Comparison of ENCODE assay signal across 25 mouse cellular contexts in genomic region chr16:42002925-42003324, GRCm38 (mm10).
"Had no signal": no experiment of that assay in that cellular context is flagged by ENCODE, and none has a peak within 500 bp of the region (broad histone marks: within the 10 kb centered on the region; RNA-seq: fewer than 3 reads in every experiment).

No protein-coding gene starts in this region.

- H3K9ac ChIP-seq: heart, embryonic 13.5 days; heart, embryonic 15.5 days; hindbrain, embryonic 13.5 days; hindbrain, embryonic 15.5 days; kidney, embryonic 15.5 days; limb, embryonic 13.5 days; limb, embryonic 15.5 days; liver, embryonic 12.5 days; liver, embryonic 14.5 days had no signal

- H3K4me3 ChIP-seq: heart, adult 2 months; heart, embryonic 13.5 days; heart, embryonic 15.5 days; hindbrain, embryonic 13.5 days; hindbrain, embryonic 15.5 days; kidney, embryonic 15.5 days; limb, embryonic 13.5 days; limb, embryonic 15.5 days; liver, embryonic 12.5 days had no signal

- ATAC-seq: hindbrain, postnatal 0 days; intestine, embryonic 16.5 days; liver, embryonic 12.5 days had no signal

- H3K9me3 ChIP-seq: heart, embryonic 13.5 days; heart, embryonic 15.5 days; hindbrain, embryonic 13.5 days; hindbrain, embryonic 15.5 days; kidney, embryonic 15.5 days; limb, embryonic 13.5 days; limb, embryonic 15.5 days; liver, embryonic 12.5 days had no signal

- H3K36me3 ChIP-seq: heart, embryonic 13.5 days; heart, embryonic 15.5 days; hindbrain, embryonic 13.5 days; hindbrain, embryonic 15.5 days; kidney, embryonic 15.5 days; limb, embryonic 13.5 days; limb, embryonic 15.5 days; liver, embryonic 12.5 days had no signal

- H3K27me3 ChIP-seq: heart, embryonic 13.5 days; heart, embryonic 15.5 days; hindbrain, embryonic 13.5 days; hindbrain, embryonic 15.5 days; kidney, embryonic 15.5 days; limb, embryonic 13.5 days; limb, embryonic 15.5 days; liver, embryonic 12.5 days had no signal

- H3K4me1 ChIP-seq: heart, embryonic 13.5 days; heart, embryonic 15.5 days; hindbrain, embryonic 13.5 days; hindbrain, embryonic 15.5 days; kidney, embryonic 15.5 days; limb, embryonic 13.5 days; limb, embryonic 15.5 days; liver, embryonic 12.5 days had no signal

- H3K27ac ChIP-seq: heart, adult 2 months; heart, embryonic 13.5 days; heart, embryonic 15.5 days; hindbrain, embryonic 13.5 days; hindbrain, embryonic 15.5 days; hindbrain, postnatal 0 days; kidney, embryonic 15.5 days; kidney, postnatal 0 days; limb, embryonic 13.5 days; limb, embryonic 15.5 days; liver, embryonic 12.5 days; liver, embryonic 14.5 days had no signal

- H3K4me2 ChIP-seq: heart, embryonic 11.5 days; heart, embryonic 13.5 days; heart, embryonic 15.5 days; hindbrain, embryonic 13.5 days; hindbrain, embryonic 15.5 days; kidney, embryonic 15.5 days; limb, embryonic 13.5 days; limb, embryonic 15.5 days; liver, embryonic 12.5 days had no signal

- DNase-seq: gastrocnemius, postnatal 14 days; gastrocnemius, postnatal 36 days; heart, adult 11 months; heart, adult 2 months; heart, postnatal 14 days; heart, postnatal 36 days; kidney, adult 11 months; kidney, adult 2 months; kidney, adult 9 months; kidney, postnatal 14 days; kidney, postnatal 36 days; layer of hippocampus, postnatal 36 days had no signal
